Mouse (Mus musculus): ENCODE data around the gene Cpa4.

Cpa4 gene

GRCm38 (mm10) chr6:30636186-30636842 lies 68.1 kb downstream of the Cpa4 start:
- no peak for DNase-seq

GRCm38 (mm10) chr6:30638674-30639268 lies 70.6 kb downstream of the Cpa4 start, which contains the start of gene Cpa1:
Gene Cpa1, plus strand, starts transcription at chr6:30639218.
- DNase-seq = no peak

Data from thymus, postnatal 25 days (tissue).